Mouse (Mus musculus): ENCODE data around the gene Cmya5. TPM values are rescaled to one million over a fixed set of nuclear protein-coding genes. Genes with fewer than 3 reads are reported as not detected.

The Cmya5 gene
- total RNA-seq, 2 experiments from 2014 or later: 0.81 to 0.88 TPM

- DNase-seq: peak; percentile 44
- intact Hi-C loops (cut with DNase I): loop anchor here (10.0 kb wide), 1 partner anchor 86 kb away; no protein-coding TSS in a partner anchor
These were observed 74.1 kb downstream of the Cmya5 start for GRCm38 (mm10) chr13:93070406-93070805.

- intact Hi-C loops (cut with DNase I): loop anchor here (10.0 kb wide), 1 partner anchor 315 kb away; no protein-coding TSS in a partner anchor
- peak; percentile 42 for DNase-seq
These were observed 75.0 kb downstream of the Cmya5 start for GRCm38 (mm10) chr13:93069481-93069880.

DNA sequence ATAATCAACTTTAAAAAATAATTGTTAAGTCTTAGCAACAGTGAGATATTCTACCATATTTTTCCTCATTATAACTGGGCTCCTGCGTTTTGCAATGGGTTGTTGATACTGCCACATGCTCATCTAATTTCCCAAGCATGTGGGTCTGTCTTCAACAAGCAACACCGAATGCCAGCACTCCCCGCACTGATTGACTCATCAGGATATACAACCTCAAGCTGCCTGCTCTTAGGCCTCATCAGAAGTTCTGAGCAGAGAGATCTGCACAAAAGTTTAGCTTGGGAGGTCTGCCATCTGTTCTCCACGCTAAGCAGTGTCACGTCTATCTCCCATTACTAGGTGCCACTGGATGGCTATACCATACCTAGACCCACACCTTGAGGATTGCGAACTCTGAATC is 76.2 kb downstream of the Cmya5 start:
- intact Hi-C loops (cut with DNase I): loop anchor here (10.0 kb wide), 1 partner anchor 314 kb away; no protein-coding TSS in a partner anchor
- no peak for DNase-seq

DNA sequence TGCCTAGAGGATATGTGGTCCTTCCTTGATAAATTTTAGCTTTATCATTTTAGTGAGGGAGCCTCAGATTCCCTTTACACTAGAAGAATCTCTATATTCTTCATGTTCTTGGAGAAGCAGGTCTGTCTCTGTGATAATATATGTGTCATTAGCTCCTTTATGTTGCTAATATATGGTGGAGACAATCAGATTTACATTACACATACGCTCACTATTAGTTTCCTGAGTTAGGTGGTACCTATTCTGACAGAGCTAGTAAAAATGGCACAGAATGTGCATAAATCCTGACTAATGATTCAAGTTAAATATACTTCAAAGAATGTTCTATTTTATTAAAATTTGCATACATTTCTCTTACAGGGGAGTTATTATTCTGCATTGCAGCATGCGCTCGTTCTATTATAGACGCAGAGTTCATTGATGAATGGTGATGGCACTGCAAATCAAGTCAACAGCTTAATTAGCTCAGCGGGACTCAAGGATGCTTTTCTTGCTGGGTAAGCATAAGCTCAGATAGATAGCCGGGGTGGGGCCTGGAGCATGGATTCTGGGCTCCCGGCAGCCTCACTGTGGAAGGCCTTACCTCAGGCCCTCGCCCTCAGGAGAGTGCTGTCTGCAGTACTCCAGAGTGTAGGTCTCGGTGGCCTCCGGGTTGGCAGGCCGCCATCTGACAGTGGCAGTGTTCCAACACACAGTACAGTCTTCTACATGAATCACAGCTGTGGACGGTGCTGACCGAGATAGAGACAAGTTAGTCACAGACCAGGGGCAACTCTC is 81.5 kb downstream of the Cmya5 start:
- intact Hi-C loops (cut with DNase I): loop anchor here (10.0 kb wide), 1 partner anchor 308 kb away; no protein-coding TSS in a partner anchor
- DNase-seq: peak; percentile 89

DNA sequence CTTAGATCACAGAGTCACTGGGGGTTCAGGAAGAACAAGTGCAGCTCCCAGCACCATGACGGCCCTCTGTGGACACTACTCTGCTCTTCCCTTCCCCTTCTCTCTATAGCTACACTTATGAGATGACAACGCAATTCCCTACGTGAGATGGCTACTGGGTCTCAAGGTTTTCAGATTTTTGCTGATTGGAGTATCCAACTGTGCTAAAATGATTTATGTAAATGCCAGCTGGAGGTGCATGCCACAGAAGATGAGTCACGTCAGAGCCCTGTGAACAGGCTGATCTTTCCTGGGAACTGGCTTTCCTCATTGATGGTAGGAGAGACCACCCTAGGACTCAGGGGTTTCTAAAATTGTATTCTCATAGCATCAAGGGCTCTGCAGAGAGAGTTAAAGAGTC is 83.2 kb downstream of the Cmya5 start:
- DNase-seq: no peak
- intact Hi-C loops (cut with DNase I): loop anchor here (10.0 kb wide), 1 partner anchor 307 kb away; no protein-coding TSS in a partner anchor

DNA sequence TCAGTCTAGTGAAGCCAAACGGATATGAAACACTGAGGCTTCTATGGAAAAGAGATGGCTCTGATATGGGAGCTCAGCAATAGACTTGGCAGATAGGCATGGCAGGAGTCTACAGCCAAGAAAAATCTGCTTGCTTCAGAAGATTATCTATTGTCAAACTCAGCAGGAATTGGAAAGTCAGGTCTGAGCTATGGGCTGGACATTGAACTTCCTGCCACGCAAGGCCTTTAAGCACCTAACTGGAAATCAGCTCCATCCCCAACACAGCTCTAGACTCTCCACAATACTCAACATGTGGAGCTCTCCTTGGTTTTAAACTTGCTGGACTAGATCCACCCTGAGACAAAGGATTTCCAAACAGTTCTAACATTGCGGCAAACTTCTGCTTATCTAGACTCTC is 84.1 kb downstream of the Cmya5 start:
- intact Hi-C loops (cut with DNase I): loop anchor here (10.0 kb wide), 1 partner anchor 306 kb away; no protein-coding TSS in a partner anchor
- DNase-seq: no peak

DNA sequence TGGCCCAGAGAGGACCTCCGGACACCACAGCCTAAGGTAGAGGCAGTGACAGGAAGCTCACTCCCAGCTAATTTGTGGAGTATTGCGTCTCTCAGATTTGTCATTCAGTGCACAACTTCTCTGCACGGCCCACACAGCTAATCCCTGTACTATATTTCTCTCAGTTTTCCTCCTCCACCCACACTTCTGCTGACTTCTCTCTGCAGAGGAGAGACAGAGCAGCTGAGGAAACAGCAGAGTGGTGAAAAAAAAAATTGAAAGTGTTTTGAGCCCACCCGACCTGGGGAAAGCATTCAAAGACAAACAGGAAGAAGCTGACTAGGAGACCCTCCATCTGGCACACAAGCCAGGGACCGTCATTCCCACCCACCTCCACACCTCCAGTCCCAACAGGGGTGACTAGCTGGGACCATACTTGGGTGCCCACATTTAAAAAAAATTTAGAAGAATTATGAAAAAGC is 85.9 kb downstream of the Cmya5 start:
- intact Hi-C loops (cut with DNase I): no loop called here
- DNase-seq: no peak

- DNase-seq: no peak
- intact Hi-C loops (cut with DNase I): no loop called here
These were observed 86.8 kb downstream of the Cmya5 start for GRCm38 (mm10) chr13:93057492-93058260.

DNA sequence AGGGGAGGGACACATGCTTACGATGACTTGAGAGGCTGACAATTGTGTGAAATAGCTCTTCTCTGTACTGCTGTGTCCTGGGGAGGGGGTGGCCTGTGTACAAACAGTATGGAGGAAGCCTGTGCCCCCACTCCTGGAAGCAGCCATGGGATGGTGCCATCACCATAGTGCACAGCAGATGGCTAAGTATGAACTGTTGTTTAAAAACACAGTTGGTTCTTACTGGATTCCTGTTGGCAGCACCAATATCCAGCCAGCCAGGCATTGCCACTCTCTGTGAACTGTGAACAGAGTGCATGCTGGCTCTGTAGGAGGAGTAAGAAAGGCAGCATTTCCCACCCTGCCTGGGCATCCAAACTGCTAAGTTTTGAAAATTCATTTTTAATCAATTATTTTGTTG is 88.4 kb downstream of the Cmya5 start:
- peak; percentile 9 for DNase-seq
- intact Hi-C loops (cut with DNase I): no loop called here

GRCm38 (mm10) chr13:93051483-93051882 is 93.0 kb downstream of the Cmya5 start:
- intact Hi-C loops (cut with DNase I): no loop called here
- no peak for DNase-seq

GRCm38 (mm10) chr13:93041021-93041420 is 103.5 kb downstream of the Cmya5 start:
- intact Hi-C loops (cut with DNase I): no loop called here

GRCm38 (mm10) chr13:93036218-93036617 is 108.3 kb downstream of the Cmya5 start:
- DNase-seq: no peak
- intact Hi-C loops (cut with DNase I): no loop called here

More at GRCm38 (mm10) chr13:93041021-93041420, 103.5 kb downstream of the Cmya5 start:
- DNase-seq: no peak

DNA sequence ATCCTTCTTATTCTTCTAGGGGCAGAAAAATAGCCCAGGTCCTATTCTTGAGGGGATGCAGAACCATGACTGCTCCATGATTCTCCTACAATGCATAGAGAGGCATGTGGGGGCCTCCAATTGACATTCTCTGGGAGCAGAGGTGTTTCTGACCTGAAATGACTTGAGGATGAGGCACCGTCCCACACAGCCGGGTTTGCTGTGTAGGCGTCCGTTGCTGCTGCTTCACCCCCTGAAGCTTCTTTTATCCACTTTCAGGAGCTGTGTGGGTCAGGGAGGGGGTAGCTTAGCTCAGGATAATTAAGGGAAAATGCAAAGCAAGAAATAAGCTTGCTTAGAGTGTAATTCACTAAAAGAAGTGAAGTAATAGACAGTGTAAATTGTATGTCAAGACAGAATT is 115.2 kb downstream of the Cmya5 start:
- intact Hi-C loops (cut with DNase I): no loop called here
- DNase-seq: no peak

DNA sequence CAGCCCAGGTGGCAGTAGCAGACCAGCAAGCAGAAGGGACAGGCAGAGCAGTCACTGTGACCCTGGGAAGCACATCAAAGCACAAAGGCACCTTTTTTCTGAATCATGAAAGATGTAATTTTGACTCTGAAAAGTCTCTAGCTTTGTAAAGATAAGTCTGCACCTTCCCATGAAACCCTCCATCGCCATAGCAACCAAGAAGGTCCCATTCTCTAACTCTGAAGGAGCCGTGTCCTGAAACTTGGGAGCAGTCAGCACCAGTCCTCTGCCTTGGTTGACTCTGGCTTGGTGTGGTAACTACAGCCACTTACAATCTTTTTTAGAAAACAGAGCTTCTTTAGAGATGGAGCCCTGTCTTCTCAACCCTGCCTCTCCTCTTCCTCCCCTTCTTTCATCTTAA is 119.7 kb downstream of the Cmya5 start:
- no peak for DNase-seq
- intact Hi-C loops (cut with DNase I): no loop called here

DNA sequence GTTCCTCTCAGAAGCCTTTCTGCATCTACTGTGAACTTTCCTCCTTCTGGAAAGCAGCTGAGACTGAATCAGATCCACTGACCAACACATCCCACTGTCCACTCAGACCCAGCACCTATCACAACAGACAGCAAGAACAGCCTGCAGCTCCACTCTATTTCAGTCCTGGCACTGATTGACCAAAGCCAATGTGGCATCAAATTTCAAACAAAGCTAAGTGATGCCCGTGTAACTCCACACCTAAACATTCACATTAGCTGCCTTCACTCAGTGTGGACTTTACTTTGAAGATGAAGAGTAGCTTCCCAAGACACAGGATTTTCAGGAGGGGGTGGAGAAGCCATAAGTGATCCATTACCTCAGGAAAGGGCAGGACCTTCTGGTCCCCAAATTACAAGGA is 122.4 kb downstream of the Cmya5 start:
- intact Hi-C loops (cut with DNase I): no loop called here
- no peak for DNase-seq

DNA sequence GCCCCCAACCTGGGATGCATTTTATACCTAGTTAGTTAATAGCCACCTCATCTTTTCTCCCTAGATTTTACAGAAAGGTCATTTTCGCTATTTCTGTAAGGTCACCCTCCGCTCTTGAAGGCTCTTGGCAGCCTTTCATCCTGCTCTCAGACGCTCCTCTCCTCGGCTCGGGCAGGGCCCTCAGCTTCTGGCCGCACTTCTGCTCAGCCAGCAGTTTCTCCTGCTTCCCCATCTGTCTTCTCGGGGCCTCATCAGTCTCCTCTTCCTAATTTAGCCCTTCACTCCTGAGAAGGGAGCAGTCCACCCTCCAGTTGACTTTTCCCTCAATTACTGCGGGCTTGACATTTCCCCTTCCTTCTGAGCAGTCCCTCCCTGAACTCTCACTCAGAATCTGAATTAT is 131.6 kb downstream of the Cmya5 start:
- intact Hi-C loops (cut with DNase I): no loop called here
- DNase-seq: no peak

GRCm38 (mm10) chr13:93011315-93011714 is 133.2 kb downstream of the Cmya5 start:
- intact Hi-C loops (cut with DNase I): no loop called here

GRCm38 (mm10) chr13:93010524-93010923 is 134.0 kb downstream of the Cmya5 start:
- intact Hi-C loops (cut with DNase I): no loop called here
- no peak for DNase-seq

More at GRCm38 (mm10) chr13:93011315-93011714, 133.2 kb downstream of the Cmya5 start:
- no peak for DNase-seq

DNA sequence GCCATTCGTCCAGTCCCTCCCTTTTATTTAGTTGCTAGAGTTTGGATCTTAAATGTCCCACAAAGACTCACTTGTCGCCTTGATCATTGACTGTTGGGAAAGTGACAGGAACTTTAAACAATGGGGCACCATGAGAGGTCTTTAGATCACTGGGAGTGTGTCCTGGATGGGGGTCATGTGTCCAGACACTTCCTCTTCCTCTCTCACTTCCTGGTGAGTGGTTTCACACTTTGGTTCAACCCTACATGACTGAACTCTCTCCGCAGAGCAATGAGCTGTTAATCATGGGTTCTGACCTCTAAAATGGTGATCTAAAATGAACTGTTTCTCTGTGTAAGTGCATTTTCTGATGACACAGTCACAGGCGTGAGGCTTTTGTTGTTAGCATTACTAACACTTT is 137.4 kb downstream of the Cmya5 start:
- intact Hi-C loops (cut with DNase I): no loop called here
- no peak for DNase-seq

GRCm38 (mm10) chr13:93006347-93006746 is 138.2 kb downstream of the Cmya5 start:
- no peak for DNase-seq
- intact Hi-C loops (cut with DNase I): no loop called here

GRCm38 (mm10) chr13:93004003-93004402 is 140.5 kb downstream of the Cmya5 start:
- intact Hi-C loops (cut with DNase I): no loop called here
- no peak for DNase-seq

Measured in left cerebral cortex, postnatal 4 days (tissue).